Mouse (Mus musculus) midbrain, postnatal 0 days (tissue): ENCODE data around the gene Soga1. TPM values are rescaled to one million over a fixed set of nuclear protein-coding genes. Genes with fewer than 3 reads are reported as not detected.

Experiments used
- ATAC-seq: fragments of 200-750 bp; cut with Nextera tagmentation; 2 replicates; pipeline ENCODE4 v1.8.0; 2017; ENCODE audit warnings: moderate number of reproducible peaks, mild to moderate bottlenecking, moderate TSS enrichment, moderate library complexity; ENCODE audit not compliant: low FRiP score
- DNase-seq: peaks from one replicate; pipeline ENCODE4 v3.0.0-alpha.2; 2015; ENCODE audit warnings: low spot score
- H3K27ac ChIP-seq: fragments of 300-500 bp; sonication (generic); 2 replicates; pipeline ENCODE4 v1.5.1; 2014; ENCODE audit warnings: low read depth, mild to moderate bottlenecking, low read length, mixed read lengths
- H3K27me3 ChIP-seq: fragments of 300-500 bp; sonication (generic); 2 replicates; pipeline ENCODE4 v1.6.1; 2014; ENCODE audit warnings: low read length, control low read depth, mixed read lengths; ENCODE audit not compliant: insufficient read depth
- H3K36me3 ChIP-seq: fragments of 300-500 bp; sonication (generic); 2 replicates; pipeline ENCODE4 v1.6.1; 2014; ENCODE audit warnings: low read length, control low read depth, mixed read lengths; ENCODE audit not compliant: insufficient read depth
- H3K4me1 ChIP-seq: fragments of 300-500 bp; sonication (generic); 2 replicates; pipeline ENCODE4 v1.6.1; 2014; ENCODE audit warnings: mild to moderate bottlenecking, control low read depth, antibody characterized with exemption, low read length, mixed read lengths; ENCODE audit not compliant: insufficient read depth
- H3K4me2 ChIP-seq: fragments of 300-500 bp; sonication (generic); 2 replicates; pipeline ENCODE4 v1.6.1; 2014; ENCODE audit warnings: low read depth, mild to moderate bottlenecking, low read length, mixed read lengths; ENCODE audit not compliant: poor library complexity, severe bottlenecking
- H3K4me3 ChIP-seq: fragments of 300-500 bp; sonication (generic); 2 replicates; pipeline ENCODE4 v1.5.1; 2014; ENCODE audit warnings: low read depth, mild to moderate bottlenecking, low read length, moderate library complexity
- H3K9ac ChIP-seq: fragments of 300-500 bp; sonication (generic); replicated peaks from 2 replicates; pipeline ENCODE4 v1.6.1; 2014; ENCODE audit warnings: mild to moderate bottlenecking, low read length, moderate library complexity, mixed read lengths; ENCODE audit not compliant: poor library complexity, severe bottlenecking
- H3K9me3 ChIP-seq: fragments of 300-500 bp; sonication (generic); 2 replicates; pipeline ENCODE4 v1.6.1; 2016; ENCODE audit warnings: low read length, control low read depth
- CTCF ChIP-seq: IDR thresholded peaks from 2 replicates; pipeline ENCODE4 v1.5.1; 2016; ENCODE audit warnings: antibody characterized with exemption, mild to moderate bottlenecking
- whole genome bisulfite sequencing: fragments of 180-500 bp; shearing (Covaris S2); extraction: QIAGEN DNeasy Blood & Tissue Kit; methylation state at CpG from one replicate; pipeline ENCODE4 v1.1.7; 2014; 5-methylcytosine and 5-hydroxymethylcytosine counted together
- polyA plus RNA-seq: library from polyadenylated mRNA; unstranded; fragments of >200 nt; fragmentation: Nextera tagmentation; extraction: Ambion mirVana; gene quantifications from 2 replicates; pipeline ENCODE4 v1.2.1, GENCODE M21; 2015
- total RNA-seq: library from RNA; depleted of rRNA; stranded (reverse); fragments of >200 nt; gene quantifications from 2 replicates; pipeline ENCODE4 v1.2.3, GENCODE M21; 2014

The Soga1 gene
- total and polyA plus RNA-seq, 2 experiments from 2014 or later, result 3.9 to 132 TPM

GRCm38 (mm10) chr2:157074186-157074724, 4.8 kb downstream of the Soga1 start:
- WGBS, result 57% methylated on average over 9 of the region's 9 CpGs
- Histone ChIP-seq H3K4me3 (no peak overlapping the region), H3K4me2 (peak overlapping the region; percentile 99), H3K4me1 (peaks cover 53% of the 10 kb centered on the region), H3K27me3 (no peaks in the 10 kb centered on the region), H3K9me3 (no peaks in the 10 kb centered on the region), H3K9ac (peak overlapping the region; percentile 42; the same call in 1 of the 2 replicates), H3K27ac (no peak overlapping the region), H3K36me3 (peaks cover 6% of the 10 kb centered on the region; the same call in 1 of the 2 replicates)
- TF ChIP-seq CTCF, result no peak
- DNase-seq (peak; percentile 72), ATAC-seq (no peak)

GRCm38 (mm10) chr2:157073378-157074052, 5.5 kb downstream of the Soga1 start:
- peaks cover 6% of the 10 kb centered on the region; the same call in 1 of the 2 replicates for H3K36me3 ChIP-seq
- DNase-seq (no peak), ATAC-seq (no peak)
- no peak overlapping the region for H3K9ac ChIP-seq
- TF ChIP-seq CTCF, result no peak
- no peak overlapping the region for H3K4me3 ChIP-seq
- no peak overlapping the region for H3K27ac ChIP-seq
- WGBS, result 68% methylated on average over 9 of the region's 9 CpGs
- H3K4me2 ChIP-seq, result no peak overlapping the region
- H3K27me3 ChIP-seq, result no peaks in the 10 kb centered on the region
- H3K9me3 ChIP-seq, result no peaks in the 10 kb centered on the region
- H3K4me1 ChIP-seq, result peaks cover 57% of the 10 kb centered on the region

DNA sequence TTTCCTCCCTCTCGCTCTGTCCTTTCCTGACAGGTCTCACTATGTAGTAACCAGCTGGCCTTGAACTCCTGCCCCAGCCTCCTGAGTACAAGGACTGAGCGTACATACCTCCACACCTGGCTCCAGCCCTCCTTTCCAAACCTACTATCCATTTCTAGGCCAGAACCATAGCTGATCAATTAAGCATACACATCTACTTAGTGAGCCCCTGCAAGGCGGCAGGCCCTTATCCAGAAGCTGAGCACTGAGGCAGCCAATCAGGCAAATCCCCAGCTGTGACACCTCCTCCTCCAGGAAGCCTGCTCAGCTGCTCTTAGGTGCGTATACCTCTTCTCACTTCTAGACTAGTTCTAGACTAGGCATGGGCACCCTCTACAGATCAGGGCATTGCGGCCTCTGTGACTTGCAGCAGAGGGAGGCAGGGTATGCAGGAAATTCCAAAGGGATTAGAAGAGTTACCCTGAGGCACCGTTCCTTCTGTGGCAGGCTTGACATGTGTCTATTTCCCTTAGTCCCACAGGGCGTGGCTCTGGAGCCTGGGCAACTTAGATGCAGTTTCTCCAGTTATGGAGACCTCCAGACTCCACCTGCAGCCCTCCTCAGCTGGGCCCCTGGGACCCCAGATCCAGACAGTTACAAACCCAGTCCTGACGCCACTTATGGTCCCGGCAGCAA, 6.6 kb downstream of the Soga1 start:
- no peak overlapping the region for H3K27ac ChIP-seq
- H3K9ac ChIP-seq, result no peak overlapping the region
- no peaks in the 10 kb centered on the region for H3K9me3 ChIP-seq
- DNase-seq (no peak), ATAC-seq (no peak)
- H3K4me1 ChIP-seq, result peaks cover 57% of the 10 kb centered on the region
- no peak overlapping the region for H3K4me3 ChIP-seq
- H3K36me3 ChIP-seq, result peaks cover 6% of the 10 kb centered on the region; the same call in 1 of the 2 replicates
- TF ChIP-seq CTCF, result no peak
- no peaks in the 10 kb centered on the region for H3K27me3 ChIP-seq
- H3K4me2 ChIP-seq, result no peak overlapping the region
- WGBS, result 67% methylated on average over 9 of the region's 9 CpGs

GRCm38 (mm10) chr2:157071556-157071955, 7.5 kb downstream of the Soga1 start:
- Histone ChIP-seq H3K9me3 (no peaks in the 10 kb centered on the region), H3K4me1 (peaks cover 52% of the 10 kb centered on the region), H3K4me2 (no peak overlapping the region), H3K4me3 (no peak overlapping the region), H3K27me3 (no peaks in the 10 kb centered on the region), H3K9ac (no peak overlapping the region), H3K27ac (0 out of 2 replicates have a peak overlapping the region, but pooled peaks have one; percentile 12), H3K36me3 (peaks cover 6% of the 10 kb centered on the region; the same call in 1 of the 2 replicates)
- 55% methylated on average over 2 of the region's 2 CpGs for WGBS
- DNase-seq (peak; percentile 61), ATAC-seq (no peak)
- TF ChIP-seq CTCF, result no peak

DNA sequence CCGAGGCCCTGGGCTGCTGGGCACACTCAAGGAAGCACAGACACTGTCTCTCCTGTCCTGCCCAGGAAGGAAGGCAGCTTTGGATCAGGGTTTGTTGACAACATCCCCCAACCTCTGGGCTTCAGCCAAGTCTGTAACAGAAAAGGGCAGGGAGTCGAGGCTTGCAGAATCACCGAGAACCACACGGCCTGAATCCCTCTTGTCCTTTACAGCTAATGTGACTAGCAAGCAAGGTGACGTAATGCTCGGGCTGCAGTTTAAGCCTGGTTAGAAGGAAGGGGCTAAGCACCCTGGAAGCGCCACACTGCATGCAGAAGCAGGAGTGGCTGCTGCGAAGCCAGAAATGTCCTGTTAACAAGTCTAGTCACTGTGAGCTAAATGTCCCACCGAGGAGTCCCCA, 8.7 kb downstream of the Soga1 start:
- peak overlapping the region; percentile 33; the same call in 1 of the 2 replicates for H3K9ac ChIP-seq
- DNase-seq, result peak; percentile 82
- H3K27me3 ChIP-seq, result no peaks in the 10 kb centered on the region
- peaks cover 6% of the 10 kb centered on the region; the same call in 1 of the 2 replicates for H3K36me3 ChIP-seq
- no peaks in the 10 kb centered on the region for H3K9me3 ChIP-seq
- TF ChIP-seq CTCF, result no peak
- H3K4me1 ChIP-seq, result peaks cover 45% of the 10 kb centered on the region
- no peak overlapping the region for H3K4me2 ChIP-seq
- H3K27ac ChIP-seq, result peak overlapping the region; percentile 69
- no peak overlapping the region for H3K4me3 ChIP-seq
- 0 out of 2 replicates have a peak, but pooled peaks have one; percentile 28 for ATAC-seq
- 32% methylated on average over 9 of the region's 9 CpGs for WGBS
